Mouse (Mus musculus) brown adipose tissue, adult 24 weeks (tissue): ENCODE data around the gene Ccdc39. TPM values are rescaled to one million over a fixed set of nuclear protein-coding genes. Genes with fewer than 3 reads are reported as not detected.
A peak's percentile ranks its signal among the peaks of the same experiment; 100 is the strongest.

Experiments used
- H3K27ac ChIP-seq: fragments of 200-500 bp; replicated peaks from 2 replicates; pipeline ENCODE4 v1.5.1; 2012; ENCODE audit warnings: low read depth, mild to moderate bottlenecking, low read length
- H3K4me1 ChIP-seq: fragments of 200-500 bp; 2 replicates; pipeline ENCODE4 v1.6.1; 2012; ENCODE audit warnings: low read length, mixed read lengths; ENCODE audit not compliant: control insufficient read depth, insufficient read depth, insufficient read length
- H3K4me3 ChIP-seq: fragments of 200-500 bp; 2 replicates; pipeline ENCODE4 v1.5.1; 2012; ENCODE audit warnings: low read depth, mild to moderate bottlenecking, low read length, moderate library complexity; ENCODE audit not compliant: insufficient read depth
- polyA plus RNA-seq: library from polyadenylated mRNA; stranded (reverse); fragments of >200 nt; gene quantifications from 2 replicates; pipeline ENCODE4 v1.2.4, GENCODE M21; 2012; ENCODE audit not compliant: missing spikeins, insufficient read depth, insufficient read length

Ccdc39 gene
- polyA plus RNA-seq, 1 experiment = not detected

DNA sequence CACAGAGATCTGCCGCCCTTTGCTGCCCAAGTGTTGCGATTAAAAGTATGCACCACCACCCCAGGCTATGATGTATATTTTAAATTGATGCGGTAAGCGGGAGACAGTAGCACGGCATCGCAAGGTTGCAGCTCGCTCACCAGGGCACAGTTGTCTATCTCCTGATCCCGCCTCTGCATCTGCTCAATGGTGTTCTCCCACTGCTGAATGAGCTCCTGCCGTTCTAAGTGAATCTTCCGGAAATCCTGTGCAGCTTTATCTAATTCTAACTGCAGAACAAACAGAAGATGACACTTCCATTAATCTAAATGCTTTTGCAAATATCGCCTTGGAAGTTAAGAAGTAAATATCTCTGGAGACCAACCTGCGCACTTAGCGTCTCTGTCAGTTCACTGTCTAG is 7.5 kb downstream of the Ccdc39 start:
- H3K4me3 ChIP-seq = no peak overlapping the region
- no peak overlapping the region for H3K27ac ChIP-seq
- no peaks in the 10 kb centered on the region for H3K4me1 ChIP-seq

DNA sequence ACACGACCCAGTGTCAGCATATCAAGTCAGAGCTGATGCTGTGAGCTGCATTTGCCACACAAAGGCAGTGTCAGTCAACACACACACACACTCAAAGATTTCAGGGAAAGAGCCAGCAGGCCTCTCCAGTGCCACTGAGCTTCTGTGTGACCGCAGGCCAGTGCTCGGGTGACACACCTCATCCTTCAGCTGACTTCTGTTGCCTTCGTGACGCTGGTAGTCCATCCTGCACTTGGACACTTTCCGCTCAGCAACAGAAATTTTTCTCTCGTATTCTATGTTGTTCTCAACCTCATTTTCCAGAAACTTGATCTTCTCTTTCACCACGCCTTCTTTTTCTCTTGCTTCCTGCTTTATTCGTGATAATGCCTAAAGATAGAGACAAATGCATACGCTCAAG is 11.8 kb downstream of the Ccdc39 start:
- no peaks in the 10 kb centered on the region for H3K4me1 ChIP-seq
- H3K27ac ChIP-seq = no peak overlapping the region
- no peak overlapping the region for H3K4me3 ChIP-seq

DNA sequence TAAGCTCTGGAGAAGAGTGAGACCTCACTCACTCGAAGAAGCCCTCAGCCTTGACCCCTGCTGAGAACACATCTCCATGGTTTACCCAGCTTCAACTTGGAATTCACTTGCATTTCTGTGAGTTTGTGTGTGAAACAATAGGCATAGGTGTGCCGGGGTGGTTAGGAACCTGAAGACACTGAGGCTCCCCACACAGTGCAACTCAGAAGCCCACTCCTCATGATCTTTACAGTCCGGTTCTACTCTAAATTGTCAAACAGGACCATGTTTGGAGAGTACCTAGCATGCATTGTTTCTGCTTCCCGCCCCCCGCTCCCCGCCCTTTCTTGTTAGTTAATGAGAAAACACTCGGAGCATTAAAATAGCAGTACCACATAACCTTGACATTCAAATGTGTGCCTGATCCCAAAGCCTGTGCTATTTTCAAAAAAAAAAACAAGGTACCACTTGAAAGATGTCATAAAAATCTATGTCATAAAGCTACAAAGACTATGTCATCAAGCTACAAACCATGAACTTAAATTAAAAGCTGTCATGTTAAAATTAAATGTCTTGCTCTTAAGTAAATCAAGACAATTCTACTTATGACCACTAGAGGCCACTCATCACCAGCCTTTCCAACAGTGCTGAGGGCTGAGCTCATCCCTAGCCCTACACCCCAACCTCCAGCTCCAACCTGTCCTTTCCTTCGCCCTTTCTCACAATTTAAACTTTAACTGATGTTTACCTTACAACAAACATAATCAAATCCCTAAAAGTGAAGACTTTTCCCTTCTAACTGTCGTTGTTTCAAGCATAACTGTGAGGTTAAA is 19.8 kb downstream of the Ccdc39 start:
- no peaks in the 10 kb centered on the region for H3K4me1 ChIP-seq
- H3K27ac ChIP-seq = no peak overlapping the region
- no peak overlapping the region for H3K4me3 ChIP-seq

DNA sequence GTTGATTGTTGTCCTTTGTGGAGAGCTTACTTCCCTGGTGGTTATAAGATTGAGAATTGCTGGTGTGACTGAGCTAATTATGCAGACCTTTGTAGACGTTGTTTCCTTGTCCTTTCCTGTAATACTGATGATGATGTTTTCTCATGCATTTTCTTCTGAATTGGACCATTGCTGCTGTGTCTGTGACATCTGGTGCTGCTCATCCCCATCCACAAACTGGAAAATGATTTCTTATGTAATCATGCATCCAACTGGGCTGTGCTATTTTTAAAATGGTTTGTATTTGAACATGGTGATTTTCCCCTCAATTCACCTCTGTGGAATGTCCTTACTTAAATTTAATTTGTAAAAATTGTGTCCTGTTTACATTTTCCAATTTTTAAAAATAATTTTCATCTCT is 37.0 kb downstream of the Ccdc39 start:
- no peak overlapping the region for H3K27ac ChIP-seq
- no peaks in the 10 kb centered on the region for H3K4me1 ChIP-seq
- no peak overlapping the region for H3K4me3 ChIP-seq

DNA sequence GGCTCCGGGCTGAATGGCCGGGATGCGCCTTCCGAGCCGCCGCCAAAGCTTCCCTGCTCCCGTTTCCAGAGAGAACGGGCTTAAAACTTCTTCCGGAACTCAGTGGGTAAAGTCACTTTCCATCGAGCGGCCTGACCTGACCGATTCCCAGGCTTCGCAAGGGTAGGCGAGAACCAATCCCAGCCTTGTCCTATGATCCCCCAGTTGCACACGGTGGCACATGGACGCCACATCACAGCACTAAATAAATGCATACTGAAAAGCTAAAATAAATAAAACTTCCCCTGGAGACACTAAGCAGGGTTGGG is 43.6 kb downstream of the Ccdc39 start:
- H3K27ac ChIP-seq = peak overlapping the region; percentile 79
- peaks cover 3% of the 10 kb centered on the region; the same call in 1 of the 2 replicates for H3K4me1 ChIP-seq
- H3K4me3 ChIP-seq = peak overlapping the region; percentile 82

DNA sequence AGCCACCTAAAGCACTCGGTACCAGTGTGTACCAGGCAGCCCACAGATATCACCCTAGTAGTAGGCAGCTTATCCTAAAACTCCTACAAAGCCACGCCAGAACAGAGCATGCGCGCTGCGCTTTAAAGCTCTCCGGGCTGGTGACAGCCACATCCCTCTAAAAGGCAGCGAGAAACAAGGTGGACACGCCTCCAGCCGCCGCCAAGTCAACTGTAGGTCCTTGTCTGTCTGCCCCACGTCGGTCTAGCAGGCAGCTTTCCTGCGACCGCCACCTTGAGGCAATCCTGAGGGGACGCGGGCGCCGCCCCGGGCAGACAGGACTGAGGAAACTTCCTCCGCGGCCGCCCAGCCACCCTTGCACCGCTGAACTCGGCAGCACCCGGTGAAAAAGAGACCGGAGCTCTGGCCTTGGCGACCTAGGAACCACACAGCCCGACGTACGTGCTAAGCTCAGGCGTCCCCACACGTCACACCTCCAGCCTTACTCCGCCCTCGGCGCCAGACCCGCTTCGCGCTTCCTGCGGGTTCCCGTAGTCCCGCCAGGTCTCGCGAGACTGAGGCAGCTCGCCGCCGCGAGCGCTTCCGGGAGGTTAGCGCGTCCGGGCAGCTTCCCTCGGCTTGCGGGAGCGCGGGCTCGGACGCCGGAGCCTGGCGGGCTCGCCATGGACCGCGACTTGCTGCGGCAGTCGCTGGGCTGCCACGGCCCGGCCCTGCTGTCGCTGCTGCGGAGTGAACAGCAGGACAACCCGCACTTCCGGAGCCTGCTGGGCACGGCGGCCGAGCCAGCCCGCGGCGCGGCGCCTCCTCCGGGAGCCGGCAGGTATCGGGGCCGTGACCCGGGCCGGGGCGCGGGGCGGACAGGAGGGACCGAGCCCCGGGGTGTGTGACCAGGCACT is 44.2 kb downstream of the Ccdc39 start, which contains the start of gene Ttc14:
Gene Ttc14 (plus strand): TSS at position 216 of the 896 bp plus-strand sequence.
- Histone ChIP-seq H3K4me3 (peak within 1 kb of the TSS; percentile 82), H3K27ac (peak within 1 kb of the TSS; percentile 93), H3K4me1 (peaks cover 3% of the 10 kb centered on the region; the same call in 1 of the 2 replicates)

DNA sequence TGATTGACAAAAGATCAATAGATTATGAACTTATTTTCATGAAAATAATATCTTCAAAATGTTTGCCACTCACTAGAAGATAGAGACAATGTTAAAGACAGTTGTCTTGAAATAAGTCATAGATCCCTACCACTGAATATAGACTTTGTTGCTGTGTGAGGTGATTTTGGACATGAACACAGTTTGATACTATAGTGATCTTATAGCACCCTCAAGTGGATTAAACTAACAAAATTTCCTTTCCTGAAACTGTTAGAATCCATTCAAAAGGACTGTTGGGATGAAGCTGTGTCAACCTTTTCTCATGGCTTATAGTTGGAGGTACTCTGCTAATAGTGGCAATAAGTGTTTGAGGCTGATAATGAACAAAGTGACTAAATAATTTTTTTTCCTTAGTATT is 53.1 kb downstream of the Ccdc39 start:
- Histone ChIP-seq H3K4me1 (no peaks in the 10 kb centered on the region), H3K27ac (no peak overlapping the region), H3K4me3 (no peak overlapping the region)

Other genes starting within 250 kb of the Ccdc39 start
- 13.6 and 17.9 TPM in 2 replicates for gene Ttc14, start 44.5 kb downstream of the Ccdc39 start, polyA plus RNA-seq
- 95.6 and 116 TPM in 2 replicates for gene Fxr1, start 175.6 kb upstream of the Ccdc39 start, polyA plus RNA-seq
- gene Dnajc19, start 237.0 kb upstream of the Ccdc39 start, polyA plus RNA-seq = 300 and 385 TPM in 2 replicates